Comparison of ENCODE assay signal across 29 mouse cellular contexts in genomic region chr12:49921608-49922007, GRCm38 (mm10).
DNase-seq lines count a peak whose midpoint lies in the region; ATAC-seq lines count a peak whose summit lies in the region.
"Had no signal": no experiment of that assay in that cellular context is flagged by ENCODE, and none has a peak within 500 bp of the region (broad histone marks: within the 10 kb centered on the region; RNA-seq: fewer than 3 reads in every experiment).

No protein-coding gene starts in this region.

- H3K4me3 ChIP-seq in liver, embryonic 16.5 days (ENCODE audit: low read depth, low read length) = no peak overlapping the region
- H3K4me3 ChIP-seq: erythroblast, embryonic 14.5 days; heart, embryonic 13.5 days; hindbrain, embryonic 15.5 days; intestine, embryonic 15.5 days; limb, embryonic 12.5 days; midbrain, embryonic 10.5 days had no signal

- H3K4me2 ChIP-seq in liver, embryonic 16.5 days (ENCODE audit: low read depth, low read length) = no peak overlapping the region
- H3K4me2 ChIP-seq: heart, embryonic 13.5 days; hindbrain, embryonic 15.5 days; intestine, embryonic 15.5 days; limb, embryonic 12.5 days; lung, embryonic 14.5 days had no signal

- no peaks in the 10 kb centered on the region for H3K36me3 ChIP-seq in liver, embryonic 16.5 days (ENCODE audit: control insufficient read depth, insufficient read depth)
- H3K36me3 ChIP-seq: heart, embryonic 13.5 days; hindbrain, embryonic 15.5 days; intestine, embryonic 15.5 days; limb, embryonic 12.5 days; midbrain, embryonic 10.5 days had no signal

- ATAC-seq in liver, embryonic 16.5 days (ENCODE audit: low read depth) = 0 out of 2 replicates have a peak, but pooled peaks have one; percentile 45
- ATAC-seq: forebrain, postnatal 0 days; intestine, embryonic 15.5 days; Patski had no signal

- H3K9ac ChIP-seq in liver, embryonic 16.5 days (ENCODE audit: low read depth, low read length) = no peak overlapping the region
- H3K9ac ChIP-seq: forebrain, postnatal 0 days; heart, embryonic 13.5 days; hindbrain, embryonic 15.5 days; intestine, embryonic 15.5 days; limb, embryonic 12.5 days; lung, embryonic 14.5 days had no signal

- no peaks in the 10 kb centered on the region for H3K9me3 ChIP-seq in liver, embryonic 16.5 days (replicated peaks; ENCODE audit: control insufficient read depth, low read length)
- H3K9me3 ChIP-seq: heart, embryonic 13.5 days; hindbrain, embryonic 15.5 days; intestine, embryonic 15.5 days; limb, embryonic 12.5 days; midbrain, embryonic 10.5 days had no signal

- no peak overlapping the region for H3K27ac ChIP-seq in liver, embryonic 16.5 days (ENCODE audit: low read length)
- H3K27ac ChIP-seq: heart, embryonic 13.5 days; hindbrain, embryonic 15.5 days; intestine, embryonic 15.5 days; limb, embryonic 12.5 days; midbrain, embryonic 10.5 days; stomach, postnatal 0 days had no signal

- no peaks in the 10 kb centered on the region for H3K27me3 ChIP-seq in liver, embryonic 16.5 days (ENCODE audit: control insufficient read depth, insufficient read depth, low read depth, low read length)
- H3K27me3 ChIP-seq: heart, embryonic 13.5 days; hindbrain, embryonic 15.5 days; intestine, embryonic 15.5 days; limb, embryonic 12.5 days; Patski had no signal

- 23% methylated on average over 2 of the region's 2 CpGs for whole genome bisulfite sequencing in liver, embryonic 16.5 days (ENCODE audit: insufficient replicate concordance)

- DNase-seq in frontal cortex, adult 2 months (ENCODE audit: extremely low spot score in 1 of 2, low spot score in 1 of 2) = peak; percentile 13 to 47
- no peak for DNase-seq in frontal cortex, postnatal 10 days (ENCODE audit: low spot score in 2 of 2)
- DNase-seq in 3T3-L1 (ENCODE audit: low read depth, low spot score) (peak; percentile 66), NIH3T3 (ENCODE audit: low read depth) (peak; percentile 75)
- no peak for DNase-seq in urinary bladder, postnatal 25 days (ENCODE audit: low spot score)
- no peak for DNase-seq in adrenal gland, postnatal 10 days
- DNase-seq: adrenal gland, postnatal 25 days; B cell, adult 2 months; cerebellum, adult 11-12 months; cerebellum, postnatal 25 days; forebrain, postnatal 0 days; gastrocnemius, postnatal 14 days; heart, adult 18-20 months; heart, postnatal 36 days; kidney, adult 9 months; kidney, postnatal 25 days; lung, embryonic 14.5 days; lung, postnatal 36 days; right cerebral cortex, postnatal 4 days; thymus, postnatal 25 days had no signal

- no peaks in the 10 kb centered on the region for H3K4me1 ChIP-seq in liver, embryonic 16.5 days (ENCODE audit: control insufficient read depth, low read depth, low read length)
- H3K4me1 ChIP-seq: heart, embryonic 13.5 days; hindbrain, embryonic 15.5 days; intestine, embryonic 15.5 days; limb, embryonic 12.5 days; midbrain, embryonic 10.5 days had no signal

Comparison
In these comparisons a context has a peak if more than half of its experiments do, and no peak if none do; other contexts are left out.
1. DNase-seq: peak in frontal cortex, adult 2 months (2 of 2), 3T3-L1 (single experiment) and NIH3T3 (single experiment); none in frontal cortex, postnatal 10 days (0 of 2), urinary bladder, postnatal 25 days (single experiment) and adrenal gland, postnatal 10 days (single experiment).